8 mouse cellular contexts compared by ENCODE assay signal in the genomic region with DNA sequence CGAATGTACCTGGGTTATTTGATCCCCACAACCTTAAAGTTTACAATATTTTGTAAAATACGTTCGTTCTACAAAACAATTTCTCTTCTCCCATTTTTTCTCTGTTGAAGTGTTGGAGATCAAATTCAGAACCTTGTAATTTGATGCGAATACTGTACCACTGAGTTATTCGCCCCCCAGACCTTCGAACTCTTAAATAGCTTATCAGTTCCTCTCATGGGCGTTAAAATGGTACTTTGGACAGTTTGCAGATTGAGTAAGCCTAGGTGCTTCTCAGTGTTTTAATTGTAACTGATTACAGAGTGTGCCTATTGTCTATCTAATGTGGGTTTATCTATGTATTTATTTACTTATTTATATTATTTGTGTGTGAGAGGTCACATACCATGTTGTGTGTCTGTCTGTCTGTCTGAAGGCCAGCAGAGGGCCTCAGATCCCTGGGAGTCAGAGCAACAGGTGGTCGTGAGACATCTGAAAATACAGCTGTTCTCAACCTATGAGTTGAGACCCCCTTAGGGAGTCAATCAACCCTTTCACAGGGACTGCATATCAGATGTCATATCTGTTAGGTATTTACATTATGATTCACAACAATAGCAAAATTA. TPM values are rescaled to one million over a fixed set of nuclear protein-coding genes. Genes with fewer than 3 reads are reported as not detected.
DNase-seq lines count a peak whose midpoint lies in the region; ATAC-seq and TF ChIP-seq lines count a peak whose summit lies in the region.

No protein-coding gene starts in this region.

- TF ChIP-seq POLR2A in brain, embryonic 14.5 days (IDR thresholded peaks at IDR 0.05; ENCODE audit: borderline replicate concordance, extremely low read depth, insufficient read depth, insufficient read length, poor library complexity, severe bottlenecking): no peak

- H3K9ac ChIP-seq in heart, embryonic 11.5 days (ENCODE audit: low read depth, low read length): no peak overlapping the region
- no peak overlapping the region for H3K9ac ChIP-seq in heart, embryonic 12.5 days
- H3K9ac ChIP-seq in liver, embryonic 13.5 days: peak overlapping the region; percentile 10; the same call in 1 of the 2 replicates

- peak overlapping the region; percentile 47 for H3K4me2 ChIP-seq in heart, embryonic 11.5 days
- H3K4me2 ChIP-seq in heart, embryonic 12.5 days: no peak overlapping the region
- peak overlapping the region; percentile 44 for H3K4me2 ChIP-seq in liver, embryonic 13.5 days

- H3K27me3 ChIP-seq in heart, embryonic 11.5 days (ENCODE audit: control insufficient read depth, insufficient read depth, low read length): no peaks in the 10 kb centered on the region
- no peaks in the 10 kb centered on the region for H3K27me3 ChIP-seq in heart, embryonic 12.5 days (replicated peaks)
- H3K27me3 ChIP-seq in liver, embryonic 13.5 days: no peaks in the 10 kb centered on the region

- no peak overlapping the region for H3K27ac ChIP-seq in heart, embryonic 11.5 days (ENCODE audit: low read depth, low read length)
- no peak overlapping the region for H3K27ac ChIP-seq in heart, embryonic 12.5 days (ENCODE audit: poor library complexity, severe bottlenecking)
- peak overlapping the region; percentile 11; the same call in 1 of the 2 replicates for H3K27ac ChIP-seq in liver, embryonic 13.5 days

- H3K36me3 ChIP-seq in heart, embryonic 11.5 days (ENCODE audit: control insufficient read depth, insufficient read depth, low read length): no peaks in the 10 kb centered on the region
- H3K36me3 ChIP-seq in heart, embryonic 12.5 days: no peaks in the 10 kb centered on the region
- H3K36me3 ChIP-seq in liver, embryonic 13.5 days: no peaks in the 10 kb centered on the region

- WGBS in heart, embryonic 11.5 days (ENCODE audit: insufficient replicate concordance): 63% methylated on average over 8 of the region's 8 CpGs
- WGBS in heart, embryonic 12.5 days: 61% methylated on average over 8 of the region's 8 CpGs
- 46% methylated on average over 8 of the region's 8 CpGs for WGBS in liver, embryonic 13.5 days (ENCODE audit: insufficient replicate concordance)

- H3K9me3 ChIP-seq in heart, embryonic 11.5 days (replicated peaks; ENCODE audit: control insufficient read depth, low read length): no peaks in the 10 kb centered on the region
- H3K9me3 ChIP-seq in heart, embryonic 12.5 days (replicated peaks): no peaks in the 10 kb centered on the region
- H3K9me3 ChIP-seq in liver, embryonic 13.5 days (replicated peaks): no peaks in the 10 kb centered on the region

- DNase-seq in A20 (ENCODE audit: low read depth, low spot score): peak; percentile 55
- peak; percentile 5 for DNase-seq in brain, embryonic 14.5 days (ENCODE audit: low read depth)
- no peak for DNase-seq in liver, embryonic 13.5 days
- DNase-seq in spleen, postnatal 14 days (ENCODE audit: low spot score in 2 of 2): no peak
- no peak for DNase-seq in urinary bladder, adult 18-20 months (ENCODE audit: low spot score in 2 of 2)
- DNase-seq in right cerebral cortex, adult 18-20 months: no peak

- no peak for TF ChIP-seq CTCF in brain, embryonic 14.5 days (IDR thresholded peaks at IDR 0.05; ENCODE audit: borderline replicate concordance, extremely low read depth, insufficient read depth, insufficient read length)

- H3K4me1 ChIP-seq in heart, embryonic 11.5 days (ENCODE audit: control insufficient read depth, insufficient read depth, low read length): peaks cover 7% of the 10 kb centered on the region
- H3K4me1 ChIP-seq in heart, embryonic 12.5 days (replicated peaks): peaks cover 13% of the 10 kb centered on the region
- H3K4me1 ChIP-seq in liver, embryonic 13.5 days (replicated peaks): peaks cover 36% of the 10 kb centered on the region

- no peak overlapping the region for H3K4me3 ChIP-seq in heart, embryonic 11.5 days (ENCODE audit: low read depth, low read length)
- no peak overlapping the region for H3K4me3 ChIP-seq in heart, embryonic 12.5 days
- peak overlapping the region; percentile 91 for H3K4me3 ChIP-seq in liver, embryonic 13.5 days (replicated peaks)

- no peak for ATAC-seq in heart, embryonic 11.5 days (replicated peaks; ENCODE audit: insufficient number of reproducible peaks, low FRiP score, low TSS enrichment)
- ATAC-seq in heart, embryonic 12.5 days (ENCODE audit: insufficient number of reproducible peaks, low FRiP score): no peak
- no peak for ATAC-seq in liver, embryonic 13.5 days (ENCODE audit: low read depth)

RNA-seq across cellular contexts. Expression of a gene that starts 0.9 kb away (rescaled TPM):
- 36.1 and 36.4 TPM in 2 replicates for polyA plus RNA-seq in heart, embryonic 11.5 days (2014; fragmentation: Nextera tagmentation; extraction: Ambion mirVana)
- polyA plus RNA-seq in heart, embryonic 12.5 days (2016; fragmentation: Nextera tagmentation; extraction: Ambion mirVana): 30.6 and 30.8 TPM in 2 replicates
- 35.8 and 42.9 TPM in 2 replicates for polyA plus RNA-seq in brain, embryonic 14.5 days (2012; rRNA removed)
- 19.1 and 25.4 TPM in 2 replicates for polyA plus RNA-seq in liver, embryonic 13.5 days (2015; fragmentation: Nextera tagmentation; extraction: Ambion mirVana)

Comparison
In these comparisons a context has a peak if more than half of its experiments do, and no peak if none do; other contexts are left out.
1. DNase-seq: peak in A20 (single experiment) and brain, embryonic 14.5 days (single experiment); none in liver, embryonic 13.5 days (single experiment), spleen, postnatal 14 days (0 of 2), urinary bladder, adult 18-20 months (0 of 2) and right cerebral cortex, adult 18-20 months (single experiment).